Mouse (Mus musculus): ENCODE results near the gene G0s2. TPM values are rescaled to one million over a fixed set of nuclear protein-coding genes. Genes with fewer than 3 reads are reported as not detected.

G0s2 gene
- polyA plus RNA-seq, 1 experiment from 2014 or later, result 5.6 TPM

DNA sequence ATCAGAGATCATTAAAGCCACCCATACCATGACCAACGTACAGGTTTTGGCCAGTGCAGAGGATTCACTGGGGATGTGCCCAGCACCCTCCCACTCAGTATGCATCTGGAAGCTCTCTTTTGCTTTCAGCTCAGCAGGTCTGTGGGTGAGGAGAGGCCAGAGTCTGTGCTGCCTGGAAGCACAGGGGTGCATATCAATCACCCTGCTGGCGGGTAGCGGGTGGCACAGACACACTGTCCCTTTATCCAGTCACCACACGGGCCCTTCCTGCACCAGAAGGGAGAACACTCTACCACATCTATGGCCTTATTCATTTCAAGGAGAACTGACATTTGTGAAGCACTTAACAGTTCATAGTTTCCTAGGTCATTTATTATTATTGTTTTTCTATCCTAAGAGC lies 34.6 kb downstream of the G0s2 start:
- Histone ChIP-seq H3K4me3 (no peak overlapping the region), H3K27ac (no peak overlapping the region), H3K36me3 (replicated peaks) (no peaks in the 10 kb centered on the region), H3K9me3 (no peaks in the 10 kb centered on the region), H3K27me3 (ENCODE audit: poor library complexity, severe bottlenecking) (no peaks in the 10 kb centered on the region), H3K4me1 (0 out of 2 replicates have a peak, but pooled peaks cover 5% of the 10 kb centered on the region)
- no peak for DNase-seq (ENCODE audit: extremely low spot score, low spot score)
- WGBS, result 72% methylated on average over 4 of the region's 4 CpGs

DNA sequence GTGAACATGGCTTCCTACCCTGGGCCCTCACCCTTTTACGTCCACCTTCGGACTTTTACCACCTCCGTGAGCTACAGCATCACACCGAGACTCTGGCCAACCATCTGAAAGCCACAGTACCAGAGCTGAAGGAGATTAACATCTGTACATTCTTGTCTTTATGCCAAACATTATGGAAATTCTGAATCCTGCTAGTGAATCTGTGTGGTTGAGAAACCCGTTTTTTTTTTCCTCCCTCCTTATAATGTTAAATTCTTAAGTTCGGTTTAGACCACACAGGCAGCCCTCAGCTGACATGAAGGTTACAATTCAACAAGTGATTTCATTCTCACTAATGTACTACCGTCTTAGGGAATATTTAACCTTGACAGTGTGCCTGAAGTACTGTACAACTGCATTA lies 38.1 kb downstream of the G0s2 start:
- 91% methylated on average over 7 of the region's 7 CpGs for WGBS
- no peaks in the 10 kb centered on the region for H3K9me3 ChIP-seq
- H3K4me3 ChIP-seq, result no peak overlapping the region
- DNase-seq (ENCODE audit: extremely low spot score, low spot score), result no peak
- H3K27ac ChIP-seq, result no peak overlapping the region
- H3K27me3 ChIP-seq (ENCODE audit: poor library complexity, severe bottlenecking), result no peaks in the 10 kb centered on the region
- no peaks in the 10 kb centered on the region for H3K36me3 ChIP-seq (replicated peaks)
- no peaks in the 10 kb centered on the region for H3K4me1 ChIP-seq

DNA sequence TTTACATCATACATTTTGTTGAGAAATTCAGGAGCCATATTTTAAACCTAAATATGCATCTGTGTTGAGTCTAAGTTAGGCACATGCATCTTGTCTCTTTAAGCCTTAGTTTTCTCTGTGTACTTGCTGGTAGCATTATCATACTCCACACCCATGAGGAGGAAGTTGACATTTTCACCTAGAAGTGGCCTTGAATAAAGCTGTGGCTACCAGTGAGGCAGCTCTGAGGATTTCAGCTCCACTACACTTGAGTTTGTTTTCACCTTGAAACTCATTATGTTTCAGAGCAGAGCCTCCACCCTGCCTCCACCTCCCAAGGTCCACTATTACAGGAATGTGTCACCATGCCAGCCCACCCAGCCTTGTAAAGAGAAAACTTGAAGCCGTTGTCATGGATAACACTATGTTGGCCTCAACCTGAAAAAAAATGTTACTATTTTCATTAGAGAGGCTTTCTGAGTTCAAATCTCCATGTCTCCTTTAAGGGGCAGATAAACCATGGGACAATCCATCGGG lies 38.8 kb downstream of the G0s2 start:
- Histone ChIP-seq H3K4me1 (no peaks in the 10 kb centered on the region), H3K27me3 (ENCODE audit: poor library complexity, severe bottlenecking) (no peaks in the 10 kb centered on the region), H3K36me3 (replicated peaks) (no peaks in the 10 kb centered on the region), H3K9me3 (no peaks in the 10 kb centered on the region), H3K27ac (no peak overlapping the region), H3K4me3 (no peak overlapping the region)
- no peak for DNase-seq (ENCODE audit: extremely low spot score, low spot score)
- WGBS, result 91% methylated on average over 2 of the region's 2 CpGs

DNA sequence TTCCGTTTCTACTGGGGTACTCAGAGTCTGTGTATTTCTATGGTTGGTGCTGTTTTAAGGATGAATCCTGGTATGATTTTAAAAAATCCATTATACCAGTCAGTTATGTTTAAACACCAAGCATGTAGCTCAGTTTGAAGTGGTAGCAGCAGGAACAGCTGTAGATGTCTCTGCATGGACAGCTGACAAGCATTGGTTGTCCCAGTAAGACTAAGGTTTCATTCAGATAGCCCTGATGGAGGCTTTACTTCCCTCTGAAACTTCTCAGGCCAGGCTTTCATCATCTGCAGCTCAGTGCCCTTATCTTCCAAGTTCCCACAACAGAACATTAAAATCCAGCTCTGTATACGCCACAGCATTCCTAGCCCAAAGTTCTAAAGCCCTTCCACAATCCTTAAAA lies 40.3 kb downstream of the G0s2 start:
- H3K27me3 ChIP-seq (ENCODE audit: poor library complexity, severe bottlenecking), result no peaks in the 10 kb centered on the region
- H3K4me1 ChIP-seq, result peaks cover 9% of the 10 kb centered on the region
- H3K4me3 ChIP-seq, result no peak overlapping the region
- H3K27ac ChIP-seq, result no peak overlapping the region
- no peaks in the 10 kb centered on the region for H3K9me3 ChIP-seq
- DNase-seq (ENCODE audit: extremely low spot score, low spot score), result no peak
- no peaks in the 10 kb centered on the region for H3K36me3 ChIP-seq (replicated peaks)
- WGBS, result 93% methylated on average over 2 of the region's 2 CpGs

DNA sequence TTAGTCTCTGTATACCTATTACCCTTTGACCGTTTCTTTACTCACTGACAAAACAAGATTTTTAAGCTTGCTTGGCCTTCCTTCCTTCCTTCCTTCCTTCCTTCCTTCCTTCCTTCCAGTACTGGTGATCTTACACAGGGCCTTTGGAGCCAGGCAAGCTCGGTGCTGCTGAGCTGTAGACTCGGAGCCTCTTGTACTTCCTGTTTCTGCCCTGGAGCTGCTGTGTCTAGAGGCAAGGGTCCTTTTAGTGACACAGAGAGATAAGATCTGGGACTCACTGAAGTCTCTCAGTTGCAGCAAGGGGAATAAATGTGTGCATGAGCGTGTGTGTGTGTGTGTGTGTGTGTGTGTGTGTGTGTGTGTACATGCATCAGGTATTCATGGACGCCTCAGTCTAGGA lies 42.1 kb downstream of the G0s2 start:
- Histone ChIP-seq H3K4me1 (peaks cover 23% of the 10 kb centered on the region), H3K36me3 (replicated peaks) (no peaks in the 10 kb centered on the region), H3K4me3 (no peak overlapping the region), H3K9me3 (no peaks in the 10 kb centered on the region), H3K27me3 (ENCODE audit: poor library complexity, severe bottlenecking) (no peaks in the 10 kb centered on the region), H3K27ac (no peak overlapping the region)
- 75% methylated on average over 5 of the region's 5 CpGs for WGBS
- no peak for DNase-seq (ENCODE audit: extremely low spot score, low spot score)

DNA sequence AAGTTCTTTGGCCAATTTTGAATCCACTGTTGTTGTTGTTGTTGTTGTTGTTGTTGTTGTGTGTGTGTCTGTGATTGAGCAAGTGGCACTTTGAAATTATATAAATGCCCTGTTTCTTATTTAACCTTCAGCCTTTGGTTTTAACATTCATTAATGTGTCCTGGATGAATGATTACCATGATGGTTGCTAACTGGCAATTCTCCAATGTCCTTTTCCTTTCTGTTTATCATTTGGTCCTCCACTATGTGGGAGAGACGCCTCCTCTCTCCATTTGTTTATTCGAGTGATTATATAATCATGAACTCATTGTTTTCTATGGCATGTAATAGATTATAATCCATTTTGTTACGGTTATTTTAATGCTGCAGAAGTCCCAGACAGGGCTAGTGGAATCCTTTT lies 42.5 kb downstream of the G0s2 start:
- no peaks in the 10 kb centered on the region for H3K36me3 ChIP-seq (replicated peaks)
- no peak overlapping the region for H3K4me3 ChIP-seq
- H3K27me3 ChIP-seq (ENCODE audit: poor library complexity, severe bottlenecking), result no peaks in the 10 kb centered on the region
- DNase-seq (ENCODE audit: extremely low spot score, low spot score), result no peak
- no peak overlapping the region for H3K27ac ChIP-seq
- no peaks in the 10 kb centered on the region for H3K9me3 ChIP-seq
- H3K4me1 ChIP-seq, result peaks cover 27% of the 10 kb centered on the region
- WGBS, result 87% methylated on average over 3 of the region's 3 CpGs

DNA sequence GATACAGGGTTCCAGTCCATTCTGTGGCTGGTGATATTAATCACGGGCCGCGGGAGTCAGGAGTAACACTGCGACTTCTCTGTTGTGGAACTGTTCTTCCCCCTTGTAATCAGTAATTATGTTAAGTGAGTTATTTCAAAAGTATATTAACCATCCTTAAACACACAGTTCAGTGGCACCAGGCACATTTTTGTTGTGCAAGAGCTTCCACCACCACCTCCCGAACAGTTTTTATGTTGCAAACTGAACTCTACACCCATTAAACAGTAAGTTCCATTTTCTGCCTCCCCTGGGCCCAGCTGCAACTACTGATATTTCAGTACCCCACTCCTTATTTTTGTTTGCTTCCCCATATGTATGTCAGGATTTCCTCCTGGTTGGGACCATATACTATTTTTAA lies 43.4 kb downstream of the G0s2 start:
- WGBS, result 94% methylated on average over 5 of the region's 5 CpGs
- H3K27me3 ChIP-seq (ENCODE audit: poor library complexity, severe bottlenecking), result no peaks in the 10 kb centered on the region

DNA sequence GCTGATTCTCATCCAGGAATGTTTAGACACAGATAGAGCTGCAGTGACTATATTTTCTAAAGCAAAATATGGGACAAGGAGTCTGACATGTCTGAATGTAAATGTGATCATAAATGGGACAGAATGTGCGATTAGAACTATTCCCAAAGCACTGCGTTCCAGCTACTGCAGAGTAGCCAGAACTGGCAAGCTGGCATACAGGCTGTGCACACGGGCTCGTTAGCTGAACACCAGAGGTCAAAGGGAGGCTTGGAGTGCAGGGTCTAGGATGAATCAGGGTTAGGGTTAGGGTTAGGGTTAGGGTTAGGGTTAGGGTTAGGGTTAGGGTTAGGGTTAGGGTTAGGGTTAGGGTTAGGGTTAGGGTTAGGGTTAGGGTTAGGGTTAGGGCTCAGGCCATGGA lies 45.5 kb downstream of the G0s2 start:
- no peaks in the 10 kb centered on the region for H3K27me3 ChIP-seq (ENCODE audit: poor library complexity, severe bottlenecking)

More for the DNA sequence above, 43.4 kb downstream of the G0s2 start:
- H3K4me3 ChIP-seq, result no peak overlapping the region
- DNase-seq (ENCODE audit: extremely low spot score, low spot score), result no peak
- no peaks in the 10 kb centered on the region for H3K36me3 ChIP-seq (replicated peaks)
- no peak overlapping the region for H3K27ac ChIP-seq
- peaks cover 32% of the 10 kb centered on the region for H3K4me1 ChIP-seq
- H3K9me3 ChIP-seq, result no peaks in the 10 kb centered on the region

DNA sequence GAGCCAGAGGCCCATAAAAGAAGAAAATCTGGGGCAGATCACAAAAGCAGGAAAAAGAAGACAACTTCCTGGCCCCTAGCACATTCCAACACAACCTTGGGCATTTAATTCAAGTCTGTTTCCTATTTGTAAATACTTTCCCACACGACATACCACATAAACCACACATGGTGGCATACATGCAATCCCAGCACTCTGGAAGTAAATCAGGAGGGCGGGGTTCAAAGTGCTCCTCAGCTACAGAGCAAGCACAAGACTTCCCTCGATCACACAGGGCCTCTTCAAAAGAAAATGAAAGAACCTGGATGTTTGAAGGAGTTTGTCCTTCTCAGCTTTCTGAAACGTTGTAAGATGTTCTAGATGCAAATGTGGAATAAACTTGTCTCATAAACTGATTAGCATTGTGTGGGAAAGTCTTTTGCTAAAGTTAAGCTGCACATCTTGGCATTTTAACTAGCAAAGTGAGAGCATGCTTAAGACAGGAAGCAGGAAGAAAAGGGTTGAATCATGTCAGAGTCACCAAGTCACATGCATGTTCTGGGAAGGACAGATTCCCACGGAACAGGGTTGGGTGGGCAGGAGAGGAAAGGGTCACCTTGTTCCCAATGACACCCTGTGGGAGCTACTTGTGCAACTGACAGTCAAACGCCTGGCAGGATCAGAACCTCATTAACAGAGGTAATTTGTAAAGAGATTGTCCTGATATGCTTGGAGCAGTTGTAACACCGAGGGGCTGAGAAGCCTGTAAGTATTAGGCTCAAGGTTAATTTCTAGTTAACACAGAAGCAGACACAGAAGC lies 46.1 kb downstream of the G0s2 start:
- no peak for DNase-seq (ENCODE audit: extremely low spot score, low spot score)
- H3K4me3 ChIP-seq, result no peak overlapping the region
- H3K27me3 ChIP-seq (ENCODE audit: poor library complexity, severe bottlenecking), result no peaks in the 10 kb centered on the region
- no peak overlapping the region for H3K27ac ChIP-seq
- H3K4me1 ChIP-seq, result peaks cover 32% of the 10 kb centered on the region
- no peaks in the 10 kb centered on the region for H3K36me3 ChIP-seq (replicated peaks)
- no peaks in the 10 kb centered on the region for H3K9me3 ChIP-seq
- WGBS, result 67% methylated on average over 7 of the region's 7 CpGs

More for the DNA sequence above, 45.5 kb downstream of the G0s2 start:
- Histone ChIP-seq H3K4me3 (no peak overlapping the region), H3K27ac (no peak overlapping the region), H3K4me1 (peaks cover 32% of the 10 kb centered on the region), H3K36me3 (replicated peaks) (no peaks in the 10 kb centered on the region), H3K9me3 (no peaks in the 10 kb centered on the region)
- no peak for DNase-seq (ENCODE audit: extremely low spot score, low spot score)
- 70% methylated on average over 4 of the region's 4 CpGs for WGBS

DNA sequence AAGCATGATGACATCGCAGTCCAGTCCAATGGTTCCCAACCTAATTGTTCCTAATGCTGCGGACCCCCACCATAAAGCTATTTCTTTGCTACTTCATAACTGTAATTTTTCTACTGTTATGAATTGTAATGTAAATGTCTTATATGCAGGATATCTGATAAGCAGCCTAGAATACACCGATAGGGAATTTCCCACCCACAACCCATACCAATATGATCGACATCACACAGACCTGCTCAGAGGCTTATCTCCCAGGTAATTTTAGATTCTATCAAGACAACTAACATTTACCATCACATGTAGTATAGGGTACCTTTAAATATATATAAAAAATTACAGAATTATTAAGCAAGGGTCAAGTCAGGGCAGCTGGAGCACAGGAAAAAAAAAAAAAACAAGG lies 46.9 kb downstream of the G0s2 start:
- H3K4me1 ChIP-seq, result peaks cover 32% of the 10 kb centered on the region
- H3K27ac ChIP-seq, result no peak overlapping the region
- H3K4me3 ChIP-seq, result no peak overlapping the region
- H3K9me3 ChIP-seq, result no peaks in the 10 kb centered on the region
- H3K27me3 ChIP-seq (ENCODE audit: poor library complexity, severe bottlenecking), result no peaks in the 10 kb centered on the region
- no peaks in the 10 kb centered on the region for H3K36me3 ChIP-seq (replicated peaks)
- WGBS, result 97% methylated on average over 4 of the region's 4 CpGs
- DNase-seq (ENCODE audit: extremely low spot score, low spot score), result no peak

DNA sequence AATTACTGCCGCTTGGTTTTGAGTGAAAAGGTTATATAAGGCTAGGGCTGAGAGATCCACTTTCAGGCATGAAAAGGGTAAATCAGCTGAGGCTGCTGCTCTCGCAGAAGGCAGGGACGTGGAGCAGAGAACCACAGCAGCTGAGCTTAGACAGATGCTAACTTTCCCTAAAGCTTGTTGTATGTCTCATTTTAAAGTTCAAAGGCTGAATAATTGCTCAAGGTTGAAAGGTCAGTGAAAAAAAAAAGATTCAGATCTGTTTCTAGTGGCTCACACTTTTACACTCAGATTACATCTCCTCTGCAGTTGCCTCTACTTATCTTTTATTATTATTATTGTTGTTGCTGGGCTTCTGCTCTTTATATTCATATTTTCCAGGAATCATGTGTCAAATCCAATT lies 47.5 kb downstream of the G0s2 start:
- no peak overlapping the region for H3K27ac ChIP-seq

More for the DNA sequence above, 47.5 kb downstream of the G0s2 start:
- DNase-seq (ENCODE audit: extremely low spot score, low spot score), result no peak
- Histone ChIP-seq H3K9me3 (no peaks in the 10 kb centered on the region), H3K4me3 (no peak overlapping the region), H3K4me1 (peaks cover 32% of the 10 kb centered on the region), H3K27me3 (ENCODE audit: poor library complexity, severe bottlenecking) (no peaks in the 10 kb centered on the region), H3K36me3 (replicated peaks) (no peaks in the 10 kb centered on the region)
- WGBS, result 23% methylated on average over 3 of the region's 3 CpGs

Data from forebrain, embryonic 10.5 days (tissue).